Mouse (Mus musculus): Measurements from ENCODE around the gene Akap2.
A peak's percentile ranks its signal among the peaks of the same experiment; 100 is the strongest.

Gene Akap2

DNA sequence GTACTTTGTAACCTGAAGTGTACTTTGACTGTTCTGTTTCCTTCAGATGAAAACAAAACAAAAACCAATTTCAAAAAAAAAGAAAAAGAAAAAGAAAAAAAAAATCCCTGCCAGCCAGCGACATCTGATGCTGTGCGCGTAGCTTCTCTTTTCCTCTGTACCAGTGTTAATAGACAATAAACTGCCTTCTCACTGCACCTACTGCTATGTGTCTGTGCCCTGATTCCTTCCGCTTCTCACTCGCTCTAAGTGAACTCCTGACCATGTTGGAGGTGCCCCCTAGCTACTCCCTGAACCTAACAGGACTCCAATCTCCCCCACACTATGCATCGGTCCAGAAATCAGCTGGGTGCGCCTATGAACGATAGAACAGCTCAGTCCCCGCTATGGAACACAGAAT is at the start of gene Akap2:
Akap2 (plus strand) TSS at position 304 of the 400 bp plus-strand sequence.
- DNase-seq: no peak

GRCm38 (mm10) chr4:57670813-57671469 is 46.5 kb upstream of the Akap2 start:
- no peak for DNase-seq

DNA sequence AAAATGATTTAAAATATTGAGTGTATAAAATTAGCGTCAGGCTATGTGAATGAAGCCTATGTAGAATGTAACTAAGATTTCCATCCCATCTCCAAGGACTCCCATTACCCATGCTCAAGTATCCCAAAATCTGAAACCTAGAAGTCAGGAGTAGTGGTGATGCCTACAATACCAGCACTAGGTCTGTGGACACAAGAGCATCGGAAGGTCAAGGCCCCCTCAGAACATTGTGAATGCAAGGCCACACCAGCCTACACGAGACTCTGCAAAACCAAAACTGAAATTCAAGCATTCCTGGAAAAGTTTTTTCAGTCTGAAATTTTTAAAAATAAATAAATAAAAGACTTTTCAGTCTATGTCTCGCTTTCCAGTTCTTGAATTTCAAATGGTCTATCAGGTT is 44.9 kb upstream of the Akap2 start:
- no peak for DNase-seq

DNA sequence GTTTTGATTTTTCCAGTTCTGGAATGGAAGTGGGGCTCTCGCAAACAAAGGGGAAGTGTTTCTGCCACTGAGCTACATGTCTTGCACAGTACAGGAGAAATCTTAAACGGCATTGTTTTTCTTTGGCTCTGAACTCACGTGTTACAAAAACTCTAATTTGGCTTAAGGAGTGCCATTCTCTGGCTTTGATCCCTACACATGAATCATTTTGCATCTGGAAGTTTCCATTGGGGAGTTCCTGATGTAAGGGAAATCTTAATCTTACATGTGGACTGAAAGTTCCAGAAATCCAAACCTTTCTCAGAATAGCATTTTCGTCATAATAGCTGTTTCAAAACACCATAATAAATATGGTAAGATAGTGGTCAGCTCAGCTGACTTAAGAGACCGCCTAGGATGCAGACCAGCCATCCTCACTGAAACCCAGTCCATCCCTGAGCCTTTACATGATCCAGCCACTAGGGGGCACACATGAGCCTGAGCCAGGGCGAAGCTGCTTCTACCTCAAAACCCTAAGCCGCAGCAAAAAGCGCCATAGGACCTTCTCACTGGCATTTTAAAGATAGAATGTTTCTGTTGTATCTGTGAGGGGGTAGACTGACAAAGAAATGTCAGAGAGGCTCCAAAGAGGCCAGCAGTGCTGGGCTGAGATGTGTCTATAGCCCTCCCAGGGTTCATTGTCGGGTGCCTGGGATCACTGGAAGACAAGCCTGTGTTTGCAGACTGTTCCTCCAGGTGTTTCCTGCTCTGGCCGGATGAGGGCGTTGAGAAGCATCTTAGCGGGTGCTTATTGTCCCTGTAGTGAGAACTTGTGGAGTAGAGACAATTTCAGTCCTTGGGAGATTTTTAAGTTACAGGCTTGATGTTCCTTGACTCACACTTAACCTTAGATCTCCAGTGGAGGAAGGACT is 44.2 kb upstream of the Akap2 start:
- DNase-seq: peak; percentile 69 to 79

GRCm38 (mm10) chr4:57674351-57674750 is 43.1 kb upstream of the Akap2 start:
- no peak for DNase-seq

DNA sequence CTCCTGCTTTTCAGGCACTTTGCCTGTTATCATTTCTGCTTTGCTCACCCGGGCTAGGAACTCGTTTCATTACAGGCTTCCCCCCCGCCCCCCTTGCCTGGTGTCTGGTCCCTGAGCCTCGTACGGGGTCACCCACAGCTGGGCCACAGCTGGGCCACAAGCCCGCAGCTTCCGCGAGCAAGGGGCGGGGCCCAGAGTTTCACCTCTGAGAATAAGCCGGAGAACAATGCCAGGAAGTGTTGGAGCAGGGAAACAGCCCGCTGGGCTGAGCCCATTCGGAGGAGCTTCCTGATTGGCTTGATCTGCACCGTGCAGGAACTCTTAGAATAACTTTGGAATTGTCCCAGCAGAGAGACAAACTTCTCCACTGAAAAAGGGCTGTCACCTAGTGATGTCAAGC is 42.1 kb upstream of the Akap2 start:
- peak; percentile 48 to 64 for DNase-seq

GRCm38 (mm10) chr4:57677916-57678315 is 39.5 kb upstream of the Akap2 start:
- DNase-seq: no peak

- DNase-seq: no peak
Measured at GRCm38 (mm10) chr4:57678991-57679457, 38.4 kb upstream of the Akap2 start.

- DNase-seq: no peak
Measured at GRCm38 (mm10) chr4:57680186-57680585, 37.3 kb upstream of the Akap2 start.

GRCm38 (mm10) chr4:57681511-57681910 is 35.9 kb upstream of the Akap2 start:
- peak; percentile 56 to 72 for DNase-seq

- no peak for DNase-seq
Measured at GRCm38 (mm10) chr4:57682341-57682740, 35.1 kb upstream of the Akap2 start.

DNA sequence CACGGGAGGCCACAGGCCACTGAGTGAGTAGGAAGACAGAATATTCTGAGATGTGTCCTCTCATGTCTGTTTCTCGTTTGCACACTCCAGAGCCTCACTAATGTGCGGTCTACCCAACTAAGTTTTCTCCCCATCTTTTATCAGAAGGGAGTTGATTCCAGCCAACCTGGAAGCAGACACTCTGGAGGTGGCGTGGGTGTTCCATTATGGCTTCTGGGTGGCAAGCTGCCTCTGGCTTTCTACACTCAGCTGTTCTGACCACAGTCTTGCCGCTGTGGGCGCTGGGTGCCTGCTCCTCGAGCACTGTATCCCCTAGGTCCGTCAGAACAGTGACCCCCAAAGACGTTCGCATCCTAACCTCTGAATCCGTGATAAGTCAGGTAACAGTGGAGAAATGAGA is 34.5 kb upstream of the Akap2 start:
- no peak for DNase-seq

- DNase-seq: no peak
Measured at GRCm38 (mm10) chr4:57684676-57685215, 32.7 kb upstream of the Akap2 start.

- no peak for DNase-seq
Measured at GRCm38 (mm10) chr4:57686736-57687135, 30.7 kb upstream of the Akap2 start.

- no peak for DNase-seq
Measured at GRCm38 (mm10) chr4:57687583-57687982, 29.9 kb upstream of the Akap2 start.

- no peak for DNase-seq
Measured at GRCm38 (mm10) chr4:57688131-57688530, 29.3 kb upstream of the Akap2 start.

- DNase-seq: no peak
Measured at GRCm38 (mm10) chr4:57690001-57690400, 27.5 kb upstream of the Akap2 start.

GRCm38 (mm10) chr4:57690805-57691204 is 26.7 kb upstream of the Akap2 start:
- no peak for DNase-seq

DNA sequence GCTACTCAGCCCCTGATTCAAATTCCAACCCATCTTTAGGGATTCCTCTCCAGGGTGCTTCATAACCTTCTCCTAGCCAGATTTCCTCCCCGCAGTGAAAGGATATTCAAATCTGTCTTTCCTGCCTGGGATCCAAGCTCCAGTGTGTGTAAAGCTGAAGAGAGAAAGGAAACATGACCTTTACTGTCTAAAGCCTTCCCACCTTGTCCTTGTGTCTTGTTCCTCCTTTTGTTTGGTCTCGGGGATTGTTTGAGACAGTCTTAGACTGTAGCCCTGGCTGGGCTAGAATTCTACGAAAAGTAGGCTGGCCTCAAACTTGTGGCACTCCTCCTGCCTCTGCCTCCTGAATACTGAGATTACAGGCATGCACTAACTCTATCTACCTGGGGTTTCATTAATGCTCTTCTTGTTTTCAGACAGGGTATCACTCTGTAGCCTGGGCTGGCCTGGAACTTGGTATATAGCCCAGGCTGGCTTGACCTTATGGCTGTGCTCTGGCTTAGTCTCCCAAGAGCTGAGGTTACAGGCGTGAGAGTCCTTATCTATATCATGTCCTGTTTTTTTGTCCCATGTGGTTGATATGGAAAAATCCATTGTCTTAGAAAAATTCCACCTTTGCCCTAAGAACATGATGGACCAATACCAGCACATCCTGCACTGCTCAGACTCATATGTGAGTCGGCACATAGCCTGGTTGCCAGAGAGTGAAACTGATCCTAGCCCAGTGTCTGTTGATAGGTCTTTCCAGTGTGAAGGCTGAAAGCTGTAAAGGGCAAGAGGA is 22.9 kb upstream of the Akap2 start:
- DNase-seq: no peak

- no peak for DNase-seq
Measured at GRCm38 (mm10) chr4:57696955-57697354, 20.5 kb upstream of the Akap2 start.

- DNase-seq: no peak
Measured at GRCm38 (mm10) chr4:57697918-57698611, 19.4 kb upstream of the Akap2 start.

DNA sequence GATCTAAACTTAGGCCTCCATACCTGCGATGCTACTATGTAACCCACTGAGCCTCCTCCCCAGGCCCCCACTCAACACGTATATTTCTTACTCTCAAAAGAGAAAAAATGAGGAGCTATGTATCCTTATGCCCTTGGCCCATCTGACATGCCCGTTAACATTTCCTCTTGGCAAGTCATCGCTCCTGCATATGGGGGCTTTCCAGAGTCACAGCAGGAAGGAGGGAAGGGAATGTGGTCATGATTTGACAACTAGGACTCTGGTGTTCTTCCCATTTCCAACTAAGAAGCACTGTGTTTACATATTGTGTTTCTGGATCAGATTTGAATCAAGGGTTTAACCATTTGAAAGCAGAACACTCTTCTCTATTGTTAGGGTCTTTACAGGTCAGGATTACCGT is 15.9 kb upstream of the Akap2 start:
- DNase-seq: no peak
